Mouse (Mus musculus): ENCODE measurements at regions not wholly inside any gene's neighbourhood (a gene's known extent, or its start where the extent isn't known, plus 50 kb on each side); places are given as distances from the start of the nearest gene placed in this dataset.

- H3K79me2 ChIP-seq (ENCODE audit: control insufficient read depth, insufficient read depth), result no peaks in the 10 kb centered on the region
- no peak for TF ChIP-seq MAX (IDR thresholded peaks at IDR 0.05)
- TF ChIP-seq CEBPB (IDR thresholded peaks at IDR 0.05; ENCODE audit: low read depth), result no peak
- TF ChIP-seq USF1 (IDR thresholded peaks at IDR 0.05; ENCODE audit: low read depth), result no peak
- TF ChIP-seq MYOG (IDR thresholded peaks at IDR 0.05; ENCODE audit: control insufficient read depth, extremely low read depth, insufficient read length), result no peak
- TF ChIP-seq FOSL1 (IDR thresholded peaks at IDR 0.05; ENCODE audit: insufficient read depth, low read length, poor library complexity, severe bottlenecking), result no peak
- TF ChIP-seq CTCF (IDR thresholded peaks at IDR 0.05; ENCODE audit: control insufficient read depth, insufficient read depth, insufficient read length), result no peak
- TF ChIP-seq MYOD1 (IDR thresholded peaks at IDR 0.05; ENCODE audit: control insufficient read depth, insufficient read length, low read depth), result no peak
- no peaks in the 10 kb centered on the region for H3K27me3 ChIP-seq (ENCODE audit: control insufficient read depth, insufficient read depth, insufficient read length)
- no peaks in the 10 kb centered on the region for H3K79me3 ChIP-seq (ENCODE audit: low read depth)
- no peak overlapping the region for H3K4me3 ChIP-seq (ENCODE audit: insufficient read depth, poor library complexity, severe bottlenecking)
- H3K36me3 ChIP-seq (ENCODE audit: control insufficient read depth, insufficient read depth), result no peaks in the 10 kb centered on the region
- H3ac ChIP-seq (ENCODE audit: control insufficient read depth, insufficient read length, low read depth), result no peak overlapping the region
These were observed 85.0 kb upstream of the Cacna2d1 start for GRCm38 (mm10) chr5:15849520-15849919.

GRCm38 (mm10) chr5:15850126-15850801 lies 84.2 kb upstream of the Cacna2d1 start:
- Histone ChIP-seq H3K79me2 (ENCODE audit: control insufficient read depth, insufficient read depth) (no peaks in the 10 kb centered on the region), H3K79me3 (ENCODE audit: low read depth) (no peaks in the 10 kb centered on the region), H3K36me3 (ENCODE audit: control insufficient read depth, insufficient read depth) (no peaks in the 10 kb centered on the region), H3K27me3 (ENCODE audit: control insufficient read depth, insufficient read depth, insufficient read length) (no peaks in the 10 kb centered on the region), H3ac (ENCODE audit: control insufficient read depth, insufficient read length, low read depth) (no peak overlapping the region), H3K4me3 (ENCODE audit: insufficient read depth, poor library complexity, severe bottlenecking) (no peak overlapping the region)
- no peak for TF ChIP-seq MAX (IDR thresholded peaks at IDR 0.05)
- no peak for TF ChIP-seq USF1 (IDR thresholded peaks at IDR 0.05; ENCODE audit: low read depth)
- no peak for TF ChIP-seq MYOG (IDR thresholded peaks at IDR 0.05; ENCODE audit: control insufficient read depth, extremely low read depth, insufficient read length)
- no peak for TF ChIP-seq MYOD1 (IDR thresholded peaks at IDR 0.05; ENCODE audit: control insufficient read depth, insufficient read length, low read depth)
- no peak for TF ChIP-seq CTCF (IDR thresholded peaks at IDR 0.05; ENCODE audit: control insufficient read depth, insufficient read depth, insufficient read length)
- TF ChIP-seq CEBPB (IDR thresholded peaks at IDR 0.05; ENCODE audit: low read depth), result no peak
- TF ChIP-seq FOSL1 (IDR thresholded peaks at IDR 0.05; ENCODE audit: insufficient read depth, low read length, poor library complexity, severe bottlenecking), result no peak

GRCm38 (mm10) chr5:15854752-15855151 lies 79.7 kb upstream of the Cacna2d1 start:
- no peaks in the 10 kb centered on the region for H3K27me3 ChIP-seq (ENCODE audit: control insufficient read depth, insufficient read depth, insufficient read length)
- H3K4me3 ChIP-seq (ENCODE audit: insufficient read depth, poor library complexity, severe bottlenecking), result no peak overlapping the region
- H3K79me2 ChIP-seq (ENCODE audit: control insufficient read depth, insufficient read depth), result no peaks in the 10 kb centered on the region
- no peaks in the 10 kb centered on the region for H3K36me3 ChIP-seq (ENCODE audit: control insufficient read depth, insufficient read depth)
- H3ac ChIP-seq (ENCODE audit: control insufficient read depth, insufficient read length, low read depth), result no peak overlapping the region
- no peaks in the 10 kb centered on the region for H3K79me3 ChIP-seq (ENCODE audit: low read depth)
- TF ChIP-seq CTCF (IDR thresholded peaks at IDR 0.05; ENCODE audit: control insufficient read depth, insufficient read depth, insufficient read length) (no peak), CEBPB (IDR thresholded peaks at IDR 0.05; ENCODE audit: low read depth) (no peak), MYOD1 (IDR thresholded peaks at IDR 0.05; ENCODE audit: control insufficient read depth, insufficient read length, low read depth) (no peak), FOSL1 (IDR thresholded peaks at IDR 0.05; ENCODE audit: insufficient read depth, low read length, poor library complexity, severe bottlenecking) (no peak), USF1 (IDR thresholded peaks at IDR 0.05; ENCODE audit: low read depth) (no peak), MAX (IDR thresholded peaks at IDR 0.05) (no peak), MYOG (IDR thresholded peaks at IDR 0.05; ENCODE audit: control insufficient read depth, extremely low read depth, insufficient read length) (no peak)

GRCm38 (mm10) chr5:15857034-15857433 lies 77.5 kb upstream of the Cacna2d1 start:
- Histone ChIP-seq H3K79me3 (ENCODE audit: low read depth) (no peaks in the 10 kb centered on the region), H3ac (ENCODE audit: control insufficient read depth, insufficient read length, low read depth) (no peak overlapping the region), H3K79me2 (ENCODE audit: control insufficient read depth, insufficient read depth) (no peaks in the 10 kb centered on the region), H3K36me3 (ENCODE audit: control insufficient read depth, insufficient read depth) (no peaks in the 10 kb centered on the region), H3K27me3 (ENCODE audit: control insufficient read depth, insufficient read depth, insufficient read length) (no peaks in the 10 kb centered on the region), H3K4me3 (ENCODE audit: insufficient read depth, poor library complexity, severe bottlenecking) (no peak overlapping the region)
- TF ChIP-seq MYOD1 (IDR thresholded peaks at IDR 0.05; ENCODE audit: control insufficient read depth, insufficient read length, low read depth) (no peak), CEBPB (IDR thresholded peaks at IDR 0.05; ENCODE audit: low read depth) (no peak), FOSL1 (IDR thresholded peaks at IDR 0.05; ENCODE audit: insufficient read depth, low read length, poor library complexity, severe bottlenecking) (no peak), MAX (IDR thresholded peaks at IDR 0.05) (no peak), CTCF (IDR thresholded peaks at IDR 0.05; ENCODE audit: control insufficient read depth, insufficient read depth, insufficient read length) (no peak), MYOG (IDR thresholded peaks at IDR 0.05; ENCODE audit: control insufficient read depth, extremely low read depth, insufficient read length) (no peak), USF1 (IDR thresholded peaks at IDR 0.05; ENCODE audit: low read depth) (no peak)

GRCm38 (mm10) chr5:15874065-15874464 lies 60.4 kb upstream of the Cacna2d1 start:
- no peaks in the 10 kb centered on the region for H3K36me3 ChIP-seq (ENCODE audit: control insufficient read depth, insufficient read depth)
- TF ChIP-seq CTCF (IDR thresholded peaks at IDR 0.05; ENCODE audit: control insufficient read depth, insufficient read depth, insufficient read length), result no peak
- no peak for TF ChIP-seq MYOG (IDR thresholded peaks at IDR 0.05; ENCODE audit: control insufficient read depth, extremely low read depth, insufficient read length)
- no peak for TF ChIP-seq FOSL1 (IDR thresholded peaks at IDR 0.05; ENCODE audit: insufficient read depth, low read length, poor library complexity, severe bottlenecking)
- TF ChIP-seq USF1 (IDR thresholded peaks at IDR 0.05; ENCODE audit: low read depth), result no peak
- no peak for TF ChIP-seq MYOD1 (IDR thresholded peaks at IDR 0.05; ENCODE audit: control insufficient read depth, insufficient read length, low read depth)
- no peak for TF ChIP-seq CEBPB (IDR thresholded peaks at IDR 0.05; ENCODE audit: low read depth)
- TF ChIP-seq MAX (IDR thresholded peaks at IDR 0.05), result no peak

More at GRCm38 (mm10) chr5:15874065-15874464, 60.4 kb upstream of the Cacna2d1 start:
- Histone ChIP-seq H3K79me3 (ENCODE audit: low read depth) (no peaks in the 10 kb centered on the region), H3K4me3 (ENCODE audit: insufficient read depth, poor library complexity, severe bottlenecking) (no peak overlapping the region), H3ac (ENCODE audit: control insufficient read depth, insufficient read length, low read depth) (no peak overlapping the region), H3K27me3 (ENCODE audit: control insufficient read depth, insufficient read depth, insufficient read length) (no peaks in the 10 kb centered on the region), H3K79me2 (ENCODE audit: control insufficient read depth, insufficient read depth) (no peaks in the 10 kb centered on the region)
